Mouse (Mus musculus) forebrain, embryonic 16.5 days (tissue): ENCODE data around the gene Alyref. TPM values are rescaled to one million over a fixed set of nuclear protein-coding genes. Genes with fewer than 3 reads are reported as not detected.

Experiments
- ATAC-seq: fragments of 200-750 bp; cut with Nextera tagmentation; 2 replicates; pipeline ENCODE4 v1.8.0; 2017; ENCODE audit warnings: mild to moderate bottlenecking, moderate library complexity
- H3K27ac ChIP-seq: fragments of 300-500 bp; sonication (generic); 2 replicates; pipeline ENCODE4 v1.5.1; 2014; ENCODE audit warnings: low read length, control low read depth
- H3K27me3 ChIP-seq: fragments of 300-500 bp; sonication (generic); replicated peaks from 2 replicates; pipeline ENCODE4 v1.6.1; 2014; ENCODE audit warnings: low read length; ENCODE audit not compliant: control insufficient read depth, insufficient read depth
- H3K36me3 ChIP-seq: fragments of 300-500 bp; sonication (generic); 2 replicates; pipeline ENCODE4 v1.6.1; 2014; ENCODE audit not compliant: control insufficient read depth, insufficient read depth
- H3K4me1 ChIP-seq: fragments of 300-500 bp; sonication (generic); replicated peaks from 2 replicates; pipeline ENCODE4 v1.6.1; 2014; ENCODE audit warnings: low read length; ENCODE audit not compliant: control insufficient read depth, insufficient read depth
- H3K4me2 ChIP-seq: fragments of 300-500 bp; sonication (generic); 2 replicates; pipeline ENCODE4 v1.6.1; 2014; ENCODE audit warnings: mild to moderate bottlenecking, low read length, control low read depth
- H3K4me3 ChIP-seq: fragments of 300-500 bp; sonication (generic); replicated peaks from 2 replicates; pipeline ENCODE4 v1.5.1; 2014; ENCODE audit warnings: mild to moderate bottlenecking, low read length, control low read depth
- H3K9ac ChIP-seq: fragments of 300-500 bp; sonication (generic); replicated peaks from 2 replicates; pipeline ENCODE4 v1.6.1; 2014; ENCODE audit warnings: low read depth, low read length, control low read depth
- H3K9me3 ChIP-seq: fragments of 300-500 bp; sonication (generic); 2 replicates; pipeline ENCODE4 v1.6.1; 2016; ENCODE audit warnings: low read length; ENCODE audit not compliant: control insufficient read depth
- WGBS: fragments of 180-500 bp; shearing (Covaris S2); extraction: QIAGEN DNeasy Blood & Tissue Kit; methylation state at CpG from one replicate; pipeline ENCODE4 v1.1.7; 2014; 5-methylcytosine and 5-hydroxymethylcytosine counted together
- polyA plus RNA-seq: library from polyadenylated mRNA; unstranded; fragments of >200 nt; fragmentation: Nextera tagmentation; extraction: Ambion mirVana; gene quantifications from 2 replicates; pipeline ENCODE4 v1.2.1, GENCODE M21; 2015

The Alyref gene
- polyA plus RNA-seq, 1 experiment from 2014 or later, result 287 TPM

DNA sequence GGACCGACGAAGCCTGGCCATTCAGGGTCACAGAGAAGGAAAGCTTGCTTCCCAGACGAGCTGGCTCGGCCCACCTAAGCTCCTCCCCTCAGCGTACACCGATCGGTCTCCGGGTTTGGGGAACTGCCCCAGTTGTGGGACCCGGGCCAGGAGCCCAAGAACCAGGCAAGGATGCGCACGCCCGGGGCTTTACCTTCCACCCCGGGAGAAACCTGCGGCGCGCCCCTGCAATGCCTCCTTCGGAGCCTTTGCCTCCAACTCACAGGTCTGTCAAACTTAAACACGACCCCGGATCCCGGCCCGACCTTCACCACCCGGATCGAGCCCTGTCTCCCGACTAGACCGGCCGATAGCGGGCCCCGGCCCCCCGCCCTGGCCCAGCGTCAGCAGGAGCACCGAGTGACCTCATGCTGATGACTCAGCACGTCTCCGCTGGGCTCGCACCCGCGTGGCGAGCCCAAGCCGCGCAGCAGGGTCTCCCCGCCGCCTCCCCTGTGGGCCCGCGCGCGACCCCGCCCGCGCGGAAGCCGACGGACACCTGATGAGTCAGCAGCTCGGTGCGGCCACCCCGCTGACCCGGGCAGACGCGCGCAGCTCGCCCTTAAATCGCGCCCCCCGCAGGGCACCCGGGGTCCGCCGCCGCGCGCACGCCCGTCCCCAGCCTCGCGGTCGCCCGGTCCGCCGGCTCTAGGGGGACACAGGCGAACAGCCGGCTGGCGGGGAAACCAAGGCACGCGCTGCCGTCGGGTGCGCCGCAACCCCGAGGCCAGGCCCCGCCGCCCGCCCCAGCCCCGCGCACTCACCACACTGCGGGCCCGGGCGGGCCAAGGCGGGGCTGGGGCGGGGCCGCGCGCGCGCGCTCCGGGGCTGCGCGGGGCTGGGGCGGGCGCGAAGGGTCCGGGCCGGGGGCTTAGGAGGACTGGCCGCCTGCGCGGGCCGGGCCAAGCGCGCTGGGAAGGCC is 34.7 kb upstream of the Alyref start:
- ATAC-seq, result peak; percentile 85
- peak overlapping the region; percentile 61 for H3K4me2 ChIP-seq
- no peaks in the 10 kb centered on the region for H3K9me3 ChIP-seq
- H3K36me3 ChIP-seq, result peaks cover 6% of the 10 kb centered on the region; the same call in 1 of the 2 replicates
- H3K4me1 ChIP-seq, result peaks cover 31% of the 10 kb centered on the region
- H3K27me3 ChIP-seq, result no peaks in the 10 kb centered on the region
- H3K9ac ChIP-seq, result peak overlapping the region; percentile 85
- under 1% methylated on average over 99 of the region's 116 CpGs for WGBS
- H3K4me3 ChIP-seq, result peak overlapping the region; percentile 84
- peak overlapping the region; percentile 79 for H3K27ac ChIP-seq

- Histone ChIP-seq H3K9ac (peak overlapping the region; percentile 85), H3K4me1 (peaks cover 31% of the 10 kb centered on the region), H3K9me3 (no peaks in the 10 kb centered on the region), H3K27ac (no peak overlapping the region), H3K4me2 (peak overlapping the region; percentile 61), H3K27me3 (no peaks in the 10 kb centered on the region), H3K36me3 (peaks cover 6% of the 10 kb centered on the region; the same call in 1 of the 2 replicates), H3K4me3 (peak overlapping the region; percentile 84)
- ATAC-seq, result no peak
- WGBS, result 63% methylated on average over 4 of the region's 4 CpGs
Observed at GRCm38 (mm10) chr11:120631726-120632448, 33.7 kb upstream of the Alyref start.

- Histone ChIP-seq H3K4me1 (peaks cover 31% of the 10 kb centered on the region), H3K9me3 (no peaks in the 10 kb centered on the region), H3K4me3 (no peak overlapping the region), H3K36me3 (peaks cover 6% of the 10 kb centered on the region; the same call in 1 of the 2 replicates), H3K4me2 (no peak overlapping the region), H3K27me3 (no peaks in the 10 kb centered on the region), H3K9ac (no peak overlapping the region), H3K27ac (no peak overlapping the region)
- ATAC-seq, result no peak
- WGBS, result 43% methylated on average over 7 of the region's 7 CpGs
Observed at GRCm38 (mm10) chr11:120630881-120631725, 32.9 kb upstream of the Alyref start.

GRCm38 (mm10) chr11:120630401-120630871 is 32.3 kb upstream of the Alyref start:
- Histone ChIP-seq H3K4me3 (no peak overlapping the region), H3K36me3 (peaks cover 6% of the 10 kb centered on the region; the same call in 1 of the 2 replicates), H3K27ac (no peak overlapping the region), H3K9ac (0 out of 2 replicates have a peak overlapping the region, but pooled peaks have one; percentile 2), H3K4me2 (no peak overlapping the region), H3K9me3 (no peaks in the 10 kb centered on the region), H3K4me1 (peaks cover 32% of the 10 kb centered on the region), H3K27me3 (no peaks in the 10 kb centered on the region)
- 30% methylated on average over 5 of the region's 5 CpGs for WGBS
- no peak for ATAC-seq

DNA sequence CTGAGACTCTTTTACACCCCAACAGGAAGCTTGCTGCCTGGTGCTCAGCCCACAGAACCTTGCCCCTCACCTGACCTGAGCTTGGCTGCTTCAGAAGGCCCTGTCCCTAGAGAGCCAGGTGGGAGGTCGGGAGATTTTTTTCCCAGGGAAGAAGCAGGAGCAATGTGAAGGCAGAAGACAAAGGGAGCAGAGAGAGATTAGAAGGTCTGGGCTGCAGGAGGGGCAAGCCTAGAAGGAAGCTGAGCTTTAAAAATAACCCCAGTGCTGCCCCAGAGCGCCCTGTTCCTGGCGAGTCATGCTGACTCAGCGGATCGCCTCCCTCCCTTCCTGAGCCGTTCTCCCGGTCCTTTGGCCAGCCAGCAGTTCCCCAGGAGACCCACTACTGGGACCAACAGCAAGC is 31.7 kb upstream of the Alyref start:
- Histone ChIP-seq H3K4me1 (peaks cover 37% of the 10 kb centered on the region), H3K9me3 (no peaks in the 10 kb centered on the region), H3K4me3 (no peak overlapping the region), H3K27ac (no peak overlapping the region), H3K36me3 (peaks cover 6% of the 10 kb centered on the region; the same call in 1 of the 2 replicates), H3K9ac (no peak overlapping the region), H3K27me3 (no peaks in the 10 kb centered on the region), H3K4me2 (no peak overlapping the region)
- ATAC-seq, result no peak
- 39% methylated on average over 7 of the region's 7 CpGs for WGBS

- Histone ChIP-seq H3K4me1 (peaks cover 37% of the 10 kb centered on the region), H3K27me3 (no peaks in the 10 kb centered on the region), H3K9me3 (no peaks in the 10 kb centered on the region), H3K27ac (no peak overlapping the region), H3K9ac (no peak overlapping the region), H3K4me2 (no peak overlapping the region), H3K4me3 (no peak overlapping the region), H3K36me3 (peaks cover 6% of the 10 kb centered on the region; the same call in 1 of the 2 replicates)
- 64% methylated on average over 23 of the region's 23 CpGs for WGBS
- ATAC-seq, result no peak
Observed at GRCm38 (mm10) chr11:120629341-120629730, 31.2 kb upstream of the Alyref start.

- H3K9ac ChIP-seq, result no peak overlapping the region
- no peaks in the 10 kb centered on the region for H3K9me3 ChIP-seq
- ATAC-seq, result no peak
- H3K36me3 ChIP-seq, result peaks cover 6% of the 10 kb centered on the region; the same call in 1 of the 2 replicates
- peaks cover 39% of the 10 kb centered on the region for H3K4me1 ChIP-seq
- H3K4me3 ChIP-seq, result no peak overlapping the region
- H3K4me2 ChIP-seq, result no peak overlapping the region
- 94% methylated on average over 23 of the region's 23 CpGs for WGBS
- H3K27me3 ChIP-seq, result no peaks in the 10 kb centered on the region
- no peak overlapping the region for H3K27ac ChIP-seq
Observed at GRCm38 (mm10) chr11:120628601-120629340, 30.6 kb upstream of the Alyref start.
